In the genomic region with DNA sequence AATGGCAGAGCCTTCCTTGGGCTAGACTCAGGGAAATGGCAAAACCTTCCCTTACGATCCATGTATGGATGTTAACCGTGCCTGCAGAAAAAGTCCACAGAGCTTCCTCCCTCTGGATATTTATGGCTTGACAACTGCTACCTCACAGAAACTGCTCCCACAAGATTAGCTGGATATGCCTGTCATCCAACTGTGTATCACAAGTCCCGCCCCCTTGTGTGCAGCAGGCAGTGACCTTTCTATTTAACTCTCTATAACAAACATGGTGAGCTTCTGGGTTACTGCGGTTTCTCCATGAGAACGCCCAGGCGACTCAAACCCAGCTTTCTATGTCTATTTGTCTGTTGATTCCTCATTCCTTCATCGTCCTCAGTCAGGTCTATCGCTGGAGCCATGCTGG, we compare ENCODE assay signal across 1 mouse cellular context.
A peak's percentile ranks its signal among the peaks of the same experiment; 100 is the strongest.
TF ChIP-seq lines count a peak whose summit lies in the region.

No protein-coding gene starts in this region.

TF ChIP-seq in MEL, 35 proteins besides CTCF, POLR2A, EP300 and RAD21:
- TF ChIP-seq JUND (IDR thresholded peaks at IDR 0.05; ENCODE audit: low read depth, low read length) = no peak
- TF ChIP-seq ZMIZ1 (IDR thresholded peaks at IDR 0.05; ENCODE audit: low read depth, low read length) = no peak
- TF ChIP-seq TAL1 (IDR thresholded peaks at IDR 0.05; ENCODE audit: low read length) = no peak
- TF ChIP-seq NRF1 (IDR thresholded peaks at IDR 0.05; ENCODE audit: insufficient read depth, low read depth, low read length, poor library complexity, severe bottlenecking) = 0 out of 2 replicates have a peak, but pooled peaks have one; percentile 11
- TF ChIP-seq E2F4 (IDR thresholded peaks at IDR 0.05; ENCODE audit: borderline replicate concordance, low read depth, low read length) = peak; percentile 44; the same call in 1 of the 2 replicates
- TF ChIP-seq GABPA (IDR thresholded peaks at IDR 0.05; ENCODE audit: low read depth, low read length) = no peak
- TF ChIP-seq MAZ (IDR thresholded peaks at IDR 0.05; ENCODE audit: low read depth, low read length) = no peak
- no peak; the same call in 1 of the 2 replicates for TF ChIP-seq SIN3A (IDR thresholded peaks at IDR 0.05; ENCODE audit: low read length)
- 0 out of 2 replicates have a peak, but pooled peaks have one; percentile 36 for TF ChIP-seq ETS1 (IDR thresholded peaks at IDR 0.05; ENCODE audit: low read depth, low read length)
- TF ChIP-seq USF2 (IDR thresholded peaks at IDR 0.05; ENCODE audit: borderline replicate concordance in 1 of 2, insufficient read depth in 1 of 2, low read depth in 1 of 2, low read length in 2 of 2) = no peak
- no peak for TF ChIP-seq CHD1 (IDR thresholded peaks at IDR 0.05; ENCODE audit: low read depth, low read length)
- no peak for TF ChIP-seq MXI1 (IDR thresholded peaks at IDR 0.05; ENCODE audit: low read depth, low read length)
- TF ChIP-seq POLR2AphosphoS2 (IDR thresholded peaks at IDR 0.05; ENCODE audit: low read length) = no peak
- no peak for TF ChIP-seq MYC (IDR thresholded peaks at IDR 0.05; ENCODE audit: low read depth, low read length)
- no peak for TF ChIP-seq ZNF384 (IDR thresholded peaks at IDR 0.05; ENCODE audit: low read depth, low read length)
- TF ChIP-seq SMC3 (IDR thresholded peaks at IDR 0.05; ENCODE audit: low read depth, low read length) = no peak
- TF ChIP-seq RCOR1 (IDR thresholded peaks at IDR 0.05; ENCODE audit: low read depth, low read length) = 0 out of 2 replicates have a peak, but pooled peaks have one; percentile 22
- no peak for TF ChIP-seq KAT2A (conservative IDR thresholded peaks at IDR 0.05; ENCODE audit: low read depth, low read length)
- no peak for TF ChIP-seq ZC3H11A (IDR thresholded peaks at IDR 0.05; ENCODE audit: low read depth, low read length)
- no peak for TF ChIP-seq HCFC1 (IDR thresholded peaks at IDR 0.05; ENCODE audit: low read depth, low read length)
- TF ChIP-seq TCF12 (IDR thresholded peaks at IDR 0.05; ENCODE audit: low read depth, low read length) = no peak
- TF ChIP-seq ZKSCAN1 (IDR thresholded peaks at IDR 0.05; ENCODE audit: low read depth, low read length) = no peak
- no peak for TF ChIP-seq MYB (IDR thresholded peaks at IDR 0.05; ENCODE audit: low read depth, low read length)
- TF ChIP-seq TBP (IDR thresholded peaks at IDR 0.05; ENCODE audit: low read depth, low read length) = no peak
- no peak for TF ChIP-seq MAFK (IDR thresholded peaks at IDR 0.05; ENCODE audit: borderline replicate concordance, low read depth, low read length)
- no peak for TF ChIP-seq UBTF (IDR thresholded peaks at IDR 0.05; ENCODE audit: borderline replicate concordance, insufficient read depth, low read depth, low read length)
- 0 out of 2 replicates have a peak, but pooled peaks have one; percentile 22 for TF ChIP-seq NELFE (IDR thresholded peaks at IDR 0.05; ENCODE audit: low read depth, low read length)
- TF ChIP-seq MAX (IDR thresholded peaks at IDR 0.05; ENCODE audit: low read length) = no peak
- TF ChIP-seq GATA1 (IDR thresholded peaks at IDR 0.05; ENCODE audit: low read depth, low read length) = no peak
- no peak for TF ChIP-seq POLR2AphosphoS5 (IDR thresholded peaks at IDR 0.05; ENCODE audit: borderline replicate concordance, low read depth, low read length)
- TF ChIP-seq USF1 (IDR thresholded peaks at IDR 0.05; ENCODE audit: low read depth, low read length) = no peak
- TF ChIP-seq CHD2 (IDR thresholded peaks at IDR 0.05; ENCODE audit: low read length) = peak; percentile 12; the same call in 1 of the 2 replicates
- TF ChIP-seq BHLHE40 (IDR thresholded peaks at IDR 0.05; ENCODE audit: borderline replicate concordance, low read depth, low read length) = 0 out of 2 replicates have a peak, but pooled peaks have one; percentile 16
- TF ChIP-seq ELF1 (IDR thresholded peaks at IDR 0.05; ENCODE audit: low read depth, low read length) = no peak
TF ChIP-seq in MEL: peak in this region for 7.
